In the genomic region with DNA sequence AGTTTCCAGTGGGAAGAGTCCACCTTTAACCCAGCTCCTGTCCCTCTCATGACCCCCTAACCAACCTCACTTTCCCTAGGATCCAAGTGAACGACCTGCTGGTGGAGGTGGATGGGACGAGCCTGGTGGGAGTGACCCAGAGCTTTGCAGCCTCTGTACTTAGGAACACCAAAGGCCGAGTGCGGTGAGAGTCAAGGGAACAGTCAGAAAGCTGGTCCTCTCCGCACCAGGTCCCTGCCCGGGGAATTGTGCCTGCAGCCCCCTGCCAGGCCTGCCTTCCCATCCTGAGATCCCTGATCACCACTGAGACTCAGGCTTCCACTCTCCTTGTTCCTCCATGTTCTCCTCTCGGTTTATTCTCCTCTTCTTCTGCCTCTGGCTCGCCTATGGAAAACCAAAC, we compare ENCODE assay signal across 8 mouse cellular contexts. TPM values are rescaled to one million over a fixed set of nuclear protein-coding genes. Genes with fewer than 3 reads are reported as not detected.
DNase-seq lines count a peak whose midpoint lies in the region; ATAC-seq and TF ChIP-seq lines count a peak whose summit lies in the region.

No protein-coding gene starts in this region.

- H3K36me3 ChIP-seq in hindbrain, embryonic 10.5 days, result peaks cover 98% of the 10 kb centered on the region
- peaks cover 39% of the 10 kb centered on the region for H3K36me3 ChIP-seq in hindbrain, embryonic 16.5 days (ENCODE audit: control insufficient read depth, insufficient read depth, low read length)
- H3K36me3 ChIP-seq in stomach, embryonic 14.5 days (ENCODE audit: control insufficient read depth, insufficient read depth, low read length), result peaks cover 67% of the 10 kb centered on the region
- H3K36me3 ChIP-seq in stomach, postnatal 0 days (ENCODE audit: control insufficient read depth, insufficient read depth, low read length), result peaks cover 27% of the 10 kb centered on the region
- H3K36me3 ChIP-seq in limb, embryonic 12.5 days, result peaks cover 96% of the 10 kb centered on the region

- no peaks in the 10 kb centered on the region for H3K9me3 ChIP-seq in hindbrain, embryonic 10.5 days
- no peaks in the 10 kb centered on the region for H3K9me3 ChIP-seq in hindbrain, embryonic 16.5 days (ENCODE audit: control insufficient read depth, low read length)
- no peaks in the 10 kb centered on the region for H3K9me3 ChIP-seq in stomach, embryonic 14.5 days (ENCODE audit: control insufficient read depth, low read depth, low read length)
- H3K9me3 ChIP-seq in stomach, postnatal 0 days (ENCODE audit: control insufficient read depth, low read length), result no peaks in the 10 kb centered on the region
- H3K9me3 ChIP-seq in limb, embryonic 12.5 days, result no peaks in the 10 kb centered on the region

- no peaks in the 10 kb centered on the region for H3K27me3 ChIP-seq in hindbrain, embryonic 10.5 days (ENCODE audit: insufficient read depth, poor library complexity, severe bottlenecking)
- no peaks in the 10 kb centered on the region for H3K27me3 ChIP-seq in hindbrain, embryonic 16.5 days (replicated peaks; ENCODE audit: control insufficient read depth, insufficient read depth, low read length)
- H3K27me3 ChIP-seq in stomach, embryonic 14.5 days (ENCODE audit: control insufficient read depth, insufficient read depth, low read length), result no peaks in the 10 kb centered on the region
- H3K27me3 ChIP-seq in stomach, postnatal 0 days (ENCODE audit: control insufficient read depth, insufficient read depth, low read length), result no peaks in the 10 kb centered on the region
- no peaks in the 10 kb centered on the region for H3K27me3 ChIP-seq in limb, embryonic 12.5 days

- H3K9ac ChIP-seq in hindbrain, embryonic 16.5 days (ENCODE audit: low read depth, low read length), result no peak overlapping the region
- H3K9ac ChIP-seq in stomach, embryonic 14.5 days (replicated peaks; ENCODE audit: low read depth, low read length), result no peak overlapping the region
- H3K9ac ChIP-seq in stomach, postnatal 0 days (ENCODE audit: low read length), result no peak overlapping the region
- H3K9ac ChIP-seq in limb, embryonic 12.5 days (replicated peaks), result no peak overlapping the region

- H3K27ac ChIP-seq in hindbrain, embryonic 10.5 days, result peak overlapping the region; percentile 78
- no peak overlapping the region for H3K27ac ChIP-seq in hindbrain, embryonic 16.5 days (ENCODE audit: low read depth, low read length)
- H3K27ac ChIP-seq in stomach, embryonic 14.5 days (ENCODE audit: low read length), result peak overlapping the region; percentile 39; the same call in 1 of the 2 replicates
- no peak overlapping the region for H3K27ac ChIP-seq in stomach, postnatal 0 days (replicated peaks)
- H3K27ac ChIP-seq in limb, embryonic 12.5 days, result peak overlapping the region; percentile 66

- TF ChIP-seq CTCF in stomach, postnatal 0 days (IDR thresholded peaks at IDR 0.05; ENCODE audit: low read depth), result no peak

- H3K4me3 ChIP-seq in hindbrain, embryonic 10.5 days, result peak overlapping the region; percentile 5; the same call in 1 of the 2 replicates
- H3K4me3 ChIP-seq in hindbrain, embryonic 16.5 days (ENCODE audit: low read length), result no peak overlapping the region
- H3K4me3 ChIP-seq in stomach, embryonic 14.5 days (ENCODE audit: low read depth, low read length), result no peak overlapping the region
- H3K4me3 ChIP-seq in stomach, postnatal 0 days (ENCODE audit: low read depth, low read length), result no peak overlapping the region
- H3K4me3 ChIP-seq in limb, embryonic 12.5 days (replicated peaks), result no peak overlapping the region

- peaks cover 77% of the 10 kb centered on the region for H3K4me1 ChIP-seq in hindbrain, embryonic 10.5 days (replicated peaks)
- peaks cover 29% of the 10 kb centered on the region for H3K4me1 ChIP-seq in hindbrain, embryonic 16.5 days (ENCODE audit: control insufficient read depth, insufficient read depth, low read depth, low read length)
- peaks cover 6% of the 10 kb centered on the region; the same call in 1 of the 2 replicates for H3K4me1 ChIP-seq in stomach, embryonic 14.5 days (ENCODE audit: control insufficient read depth, insufficient read depth, low read length)
- H3K4me1 ChIP-seq in stomach, postnatal 0 days (replicated peaks; ENCODE audit: control insufficient read depth, insufficient read depth), result peaks cover under 1% of the 10 kb centered on the region
- peaks cover 21% of the 10 kb centered on the region for H3K4me1 ChIP-seq in limb, embryonic 12.5 days (replicated peaks)

- no peak for ATAC-seq in hindbrain, embryonic 16.5 days
- no peak for ATAC-seq in stomach, embryonic 14.5 days (ENCODE audit: insufficient number of reproducible peaks, insufficient read depth, low FRiP score, low read depth)
- no peak for ATAC-seq in stomach, postnatal 0 days (ENCODE audit: low FRiP score, low TSS enrichment)
- no peak for ATAC-seq in limb, embryonic 12.5 days (ENCODE audit: insufficient number of reproducible peaks, insufficient read depth, low FRiP score, low TSS enrichment, low read depth)

- no peak for TF ChIP-seq EP300 in stomach, postnatal 0 days (optimal IDR thresholded peaks at IDR 0.05)

- no peak for DNase-seq in hindbrain, embryonic 10.5 days (ENCODE audit: low spot score)
- no peak for DNase-seq in stomach, postnatal 0 days (ENCODE audit: low spot score)
- peak; percentile 56 for DNase-seq in thymus, postnatal 4 days
- no peak for DNase-seq in right cerebral cortex, postnatal 25 days
- DNase-seq in layer of hippocampus, adult 18-20 months (ENCODE audit: low spot score in 2 of 2), result no peak

- H3K4me2 ChIP-seq in hindbrain, embryonic 16.5 days (ENCODE audit: low read length), result no peak overlapping the region
- H3K4me2 ChIP-seq in stomach, embryonic 14.5 days (replicated peaks; ENCODE audit: low read depth, low read length), result no peak overlapping the region
- no peak overlapping the region for H3K4me2 ChIP-seq in stomach, postnatal 0 days (replicated peaks; ENCODE audit: low read depth)
- H3K4me2 ChIP-seq in limb, embryonic 12.5 days, result no peak overlapping the region

- 76% methylated on average over 8 of the region's 8 CpGs for WGBS in hindbrain, embryonic 10.5 days
- 83% methylated on average over 8 of the region's 8 CpGs for WGBS in hindbrain, embryonic 16.5 days
- 61% methylated on average over 8 of the region's 8 CpGs for WGBS in stomach, embryonic 14.5 days
- WGBS in stomach, postnatal 0 days, result 73% methylated on average over 8 of the region's 8 CpGs
- WGBS in limb, embryonic 12.5 days, result 66% methylated on average over 8 of the region's 8 CpGs

RNA-seq across cellular contexts. Expression of a gene that starts 9.3 kb away (rescaled TPM):
- polyA plus RNA-seq in hindbrain, embryonic 10.5 days (2016; fragmentation: Nextera tagmentation; extraction: Ambion mirVana), result 10.4 and 11.8 TPM in 2 replicates
- polyA plus RNA-seq in hindbrain, embryonic 16.5 days (2015; fragmentation: Nextera tagmentation; extraction: Ambion mirVana), result 17.8 and 18.8 TPM in 2 replicates
- polyA plus RNA-seq in stomach, embryonic 14.5 days (2014; fragmentation: Nextera tagmentation; extraction: Ambion mirVana), result 13.5 and 14.4 TPM in 2 replicates
- 4.9 and 5.4 TPM in 2 replicates for polyA plus RNA-seq in stomach, postnatal 0 days (2015; fragmentation: Nextera tagmentation; extraction: Ambion mirVana)
- polyA plus RNA-seq in limb, embryonic 12.5 days (2016; fragmentation: Nextera tagmentation; extraction: Ambion mirVana), result 12.0 and 12.6 TPM in 2 replicates
- total RNA-seq in layer of hippocampus, adult 18-20 months (2021), result 1,000 to 10,000 TPM in 1 of 2 experiments, 100 to 1,000 TPM in 1; 993 to 1,036 TPM

RNA-seq across cellular contexts. Expression of a gene that starts 9.6 kb away (rescaled TPM):
- 38.8 and 71.5 TPM in 2 replicates for polyA plus RNA-seq in hindbrain, embryonic 10.5 days (2016; fragmentation: Nextera tagmentation; extraction: Ambion mirVana)
- 160 and 181 TPM in 2 replicates for polyA plus RNA-seq in hindbrain, embryonic 16.5 days (2015; fragmentation: Nextera tagmentation; extraction: Ambion mirVana)
- polyA plus RNA-seq in stomach, embryonic 14.5 days (2014; fragmentation: Nextera tagmentation; extraction: Ambion mirVana), result 22.8 and 24.5 TPM in 2 replicates
- polyA plus RNA-seq in stomach, postnatal 0 days (2015; fragmentation: Nextera tagmentation; extraction: Ambion mirVana), result 6.7 and 7.2 TPM in 2 replicates
- 34.6 and 37.7 TPM in 2 replicates for polyA plus RNA-seq in limb, embryonic 12.5 days (2016; fragmentation: Nextera tagmentation; extraction: Ambion mirVana)
- 10 to 100 TPM; 38.2 to 42.8 TPM for total RNA-seq in layer of hippocampus, adult 18-20 months (2021)

RNA-seq across cellular contexts. Expression of a gene that starts 24.0 kb away (rescaled TPM):
- 0.10 TPM in 1 of 2 replicates, not detected in the other for polyA plus RNA-seq in hindbrain, embryonic 10.5 days (2016; fragmentation: Nextera tagmentation; extraction: Ambion mirVana)
- 0.24 and 1.3 TPM in 2 replicates for polyA plus RNA-seq in hindbrain, embryonic 16.5 days (2015; fragmentation: Nextera tagmentation; extraction: Ambion mirVana)
- polyA plus RNA-seq in stomach, embryonic 14.5 days (2014; fragmentation: Nextera tagmentation; extraction: Ambion mirVana), result 0.30 and 0.46 TPM in 2 replicates
- 0.47 and 0.80 TPM in 2 replicates for polyA plus RNA-seq in stomach, postnatal 0 days (2015; fragmentation: Nextera tagmentation; extraction: Ambion mirVana)
- polyA plus RNA-seq in limb, embryonic 12.5 days (2016; fragmentation: Nextera tagmentation; extraction: Ambion mirVana), result 2.8 and 3.0 TPM in 2 replicates
- under 1 TPM in 1 of 2 experiments, not detected in 1; 0.27 TPM for total RNA-seq in layer of hippocampus, adult 18-20 months (2021)

RNA-seq across cellular contexts. Expression of a gene that starts 32.7 kb away (rescaled TPM):
- not detected in 2 replicates for polyA plus RNA-seq in hindbrain, embryonic 10.5 days (2016; fragmentation: Nextera tagmentation; extraction: Ambion mirVana)
- polyA plus RNA-seq in hindbrain, embryonic 16.5 days (2015; fragmentation: Nextera tagmentation; extraction: Ambion mirVana), result not detected in 2 replicates
- not detected in 2 replicates for polyA plus RNA-seq in stomach, embryonic 14.5 days (2014; fragmentation: Nextera tagmentation; extraction: Ambion mirVana)
- not detected in 2 replicates for polyA plus RNA-seq in stomach, postnatal 0 days (2015; fragmentation: Nextera tagmentation; extraction: Ambion mirVana)
- polyA plus RNA-seq in limb, embryonic 12.5 days (2016; fragmentation: Nextera tagmentation; extraction: Ambion mirVana), result not detected in 2 replicates
- total RNA-seq in layer of hippocampus, adult 18-20 months (2021), result not detected

RNA-seq across cellular contexts. Expression of a gene that starts 41.0 kb away (rescaled TPM):
- 10.7 and 15.2 TPM in 2 replicates for polyA plus RNA-seq in hindbrain, embryonic 10.5 days (2016; fragmentation: Nextera tagmentation; extraction: Ambion mirVana)
- polyA plus RNA-seq in hindbrain, embryonic 16.5 days (2015; fragmentation: Nextera tagmentation; extraction: Ambion mirVana), result 34.6 and 42.1 TPM in 2 replicates
- 34.1 and 35.8 TPM in 2 replicates for polyA plus RNA-seq in stomach, embryonic 14.5 days (2014; fragmentation: Nextera tagmentation; extraction: Ambion mirVana)
- 29.8 and 39.0 TPM in 2 replicates for polyA plus RNA-seq in stomach, postnatal 0 days (2015; fragmentation: Nextera tagmentation; extraction: Ambion mirVana)
- polyA plus RNA-seq in limb, embryonic 12.5 days (2016; fragmentation: Nextera tagmentation; extraction: Ambion mirVana), result 21.9 and 22.4 TPM in 2 replicates
- total RNA-seq in layer of hippocampus, adult 18-20 months (2021), result 100 to 1,000 TPM; 137 to 142 TPM

Comparison
In these comparisons a context has a peak if more than half of its experiments do, and no peak if none do; other contexts are left out.
1. H3K27ac ChIP-seq: peak in hindbrain, embryonic 10.5 days (single experiment), stomach, embryonic 14.5 days (single experiment) and limb, embryonic 12.5 days (single experiment); none in hindbrain, embryonic 16.5 days (single experiment) and stomach, postnatal 0 days (single experiment).